Mouse (Mus musculus) forebrain, embryonic 14.5 days (tissue): ENCODE data around the gene Zcchc9. TPM values are rescaled to one million over a fixed set of nuclear protein-coding genes. Genes with fewer than 3 reads are reported as not detected.

Source experiments
- ATAC-seq: fragments of 200-750 bp; cut with Nextera tagmentation; 2 replicates; pipeline ENCODE4 v1.8.0; 2017; ENCODE audit warnings: mild to moderate bottlenecking, moderate library complexity
- DNase-seq: peaks from one replicate; pipeline ENCODE4 v3.0.0-alpha.2; 2015; ENCODE audit warnings: low spot score
- H3K27ac ChIP-seq: fragments of 300-500 bp; sonication (generic); 2 replicates; pipeline ENCODE4 v1.5.1; 2014; ENCODE audit warnings: low read depth, mild to moderate bottlenecking, control low read depth, low read length, moderate library complexity
- H3K27me3 ChIP-seq: fragments of 300-500 bp; sonication (generic); replicated peaks from 2 replicates; pipeline ENCODE4 v1.6.1; 2014; ENCODE audit warnings: low read length, control low read depth, mixed read lengths; ENCODE audit not compliant: control insufficient read depth, insufficient read depth
- H3K36me3 ChIP-seq: fragments of 300-500 bp; sonication (generic); 2 replicates; pipeline ENCODE4 v1.6.1; 2014; ENCODE audit warnings: low read length, control low read depth; ENCODE audit not compliant: control insufficient read depth, insufficient read depth
- H3K4me1 ChIP-seq: fragments of 300-500 bp; sonication (generic); 2 replicates; pipeline ENCODE4 v1.6.1; 2014; ENCODE audit warnings: antibody characterized with exemption, low read length, control low read depth; ENCODE audit not compliant: control insufficient read depth, insufficient read depth
- H3K4me2 ChIP-seq: fragments of 300-500 bp; sonication (generic); 2 replicates; pipeline ENCODE4 v1.6.1; 2014; ENCODE audit warnings: mild to moderate bottlenecking, control low read depth, low read length
- H3K4me3 ChIP-seq: fragments of 300-500 bp; sonication (generic); 2 replicates; pipeline ENCODE4 v1.5.1; 2014; ENCODE audit warnings: low read depth, low read length, control low read depth
- H3K9ac ChIP-seq: fragments of 300-500 bp; sonication (generic); 2 replicates; pipeline ENCODE4 v1.6.1; 2014; ENCODE audit warnings: mild to moderate bottlenecking, low read length, control low read depth, moderate library complexity
- H3K9me3 ChIP-seq: fragments of 300-500 bp; sonication (generic); replicated peaks from 2 replicates; pipeline ENCODE4 v1.6.1; 2016; ENCODE audit warnings: low read length, control low read depth, mixed read lengths; ENCODE audit not compliant: control insufficient read depth
- WGBS: fragments of 180-500 bp; shearing (Covaris S2); extraction: QIAGEN DNeasy Blood & Tissue Kit; methylation state at CpG from one replicate; pipeline ENCODE4 v1.1.7; 2014; 5-methylcytosine and 5-hydroxymethylcytosine counted together
- polyA plus RNA-seq: library from polyadenylated mRNA; unstranded; fragments of >200 nt; fragmentation: Nextera tagmentation; extraction: Ambion mirVana; gene quantifications from 2 replicates; pipeline ENCODE4 v1.2.1, GENCODE M21; 2014

The Zcchc9 gene
- polyA plus RNA-seq, 1 experiment from 2014 or later = 9.8 TPM

GRCm38 (mm10) chr13:91807874-91808575 is 520 bp upstream of the Zcchc9 start:
- Histone ChIP-seq H3K4me1 (peaks cover 5% of the 10 kb centered on the region), H3K9ac (peak overlapping the region; percentile 96), H3K4me2 (peak overlapping the region; percentile 55), H3K27me3 (no peaks in the 10 kb centered on the region), H3K4me3 (peak overlapping the region; percentile 94), H3K27ac (peak overlapping the region; percentile 93), H3K9me3 (no peaks in the 10 kb centered on the region), H3K36me3 (peaks cover 17% of the 10 kb centered on the region)
- 42% methylated on average over 20 of the region's 20 CpGs for WGBS
- peak; percentile 27 for DNase-seq
- ATAC-seq = no peak

DNA sequence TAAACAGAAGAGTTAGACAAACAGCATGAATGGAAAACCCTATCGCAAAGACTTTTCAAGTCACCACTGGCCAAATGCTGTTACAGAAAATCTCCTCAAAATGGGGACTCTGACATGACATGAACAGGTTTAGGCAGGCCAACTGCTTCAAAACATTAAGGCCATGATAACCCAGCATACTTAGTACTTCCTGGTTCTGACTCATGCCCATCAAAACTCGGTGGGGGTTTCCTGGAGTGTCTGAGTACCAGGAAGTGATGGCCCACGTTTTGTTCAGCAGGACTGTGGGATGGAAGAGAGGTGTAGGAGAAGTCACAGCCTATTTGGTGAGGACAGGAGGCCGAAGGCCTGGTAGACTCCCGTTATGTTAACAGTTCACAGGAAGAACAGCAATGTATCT is 5.8 kb downstream of the Zcchc9 start:
- Histone ChIP-seq H3K27ac (no peak overlapping the region), H3K36me3 (peaks cover 67% of the 10 kb centered on the region)

DNA sequence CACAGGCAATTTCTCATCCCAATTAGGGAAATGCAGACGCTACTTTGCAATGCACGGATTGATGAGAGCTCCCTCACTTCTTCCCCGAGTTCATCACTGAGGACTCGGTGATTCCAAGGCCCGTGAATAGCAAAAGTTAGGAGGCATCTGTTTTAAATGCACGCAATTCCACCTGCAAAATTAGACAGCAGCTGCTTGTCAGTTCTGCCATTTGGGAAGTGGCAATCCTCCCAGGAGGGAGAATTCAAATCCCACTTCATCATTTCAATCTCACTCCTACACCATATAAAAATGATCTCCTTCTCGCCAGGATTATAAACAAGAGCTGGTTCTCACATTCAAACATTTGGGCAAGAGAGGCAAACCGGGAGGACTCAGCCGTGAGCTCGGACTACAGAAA is 10.1 kb downstream of the Zcchc9 start:
- no peak overlapping the region for H3K4me3 ChIP-seq
- no peak overlapping the region for H3K4me2 ChIP-seq
- peaks cover 76% of the 10 kb centered on the region for H3K36me3 ChIP-seq
- no peak overlapping the region for H3K27ac ChIP-seq
- H3K27me3 ChIP-seq = no peaks in the 10 kb centered on the region
- no peaks in the 10 kb centered on the region for H3K4me1 ChIP-seq
- WGBS = 92% methylated on average over 10 of the region's 10 CpGs
- ATAC-seq (no peak), DNase-seq (no peak)
- no peak overlapping the region for H3K9ac ChIP-seq
- no peaks in the 10 kb centered on the region for H3K9me3 ChIP-seq

More for the DNA sequence above, 5.8 kb downstream of the Zcchc9 start:
- Histone ChIP-seq H3K4me3 (no peak overlapping the region), H3K9ac (no peak overlapping the region), H3K9me3 (no peaks in the 10 kb centered on the region), H3K4me2 (no peak overlapping the region), H3K27me3 (no peaks in the 10 kb centered on the region), H3K4me1 (no peaks in the 10 kb centered on the region)
- DNase-seq (no peak), ATAC-seq (no peak)
- WGBS = 93% methylated on average over 5 of the region's 5 CpGs

DNA sequence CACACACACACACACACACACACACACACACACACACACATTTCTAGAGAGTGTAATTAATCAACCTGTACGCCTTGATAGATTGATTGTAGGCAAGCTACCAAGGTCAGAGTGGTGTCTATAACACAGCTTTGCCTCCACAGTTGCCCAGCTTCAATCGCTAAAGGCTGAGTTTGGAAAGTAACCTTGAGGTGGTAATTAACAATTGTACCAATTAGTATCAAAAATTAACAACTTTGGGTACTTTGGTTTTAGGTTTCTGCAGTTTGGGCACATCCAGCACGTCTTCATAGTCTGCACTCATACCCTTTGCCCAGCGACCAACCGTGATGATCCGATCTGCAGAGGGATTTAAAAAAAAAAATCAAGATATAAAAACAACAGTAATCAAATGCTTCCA is 10.6 kb downstream of the Zcchc9 start:
- H3K27ac ChIP-seq = no peak overlapping the region
- H3K9me3 ChIP-seq = no peaks in the 10 kb centered on the region
- H3K27me3 ChIP-seq = no peaks in the 10 kb centered on the region
- no peak overlapping the region for H3K9ac ChIP-seq
- H3K4me3 ChIP-seq = no peak overlapping the region
- ATAC-seq = no peak
- DNase-seq = no peak
- no peak overlapping the region for H3K4me2 ChIP-seq
- WGBS = 94% methylated on average over 6 of the region's 6 CpGs
- peaks cover 76% of the 10 kb centered on the region for H3K36me3 ChIP-seq
- H3K4me1 ChIP-seq = no peaks in the 10 kb centered on the region

GRCm38 (mm10) chr13:91796003-91796402 is 11.5 kb downstream of the Zcchc9 start:
- peaks cover 68% of the 10 kb centered on the region for H3K36me3 ChIP-seq
- H3K9me3 ChIP-seq = no peaks in the 10 kb centered on the region
- WGBS = 60% methylated on average over 6 of the region's 6 CpGs
- H3K4me2 ChIP-seq = no peak overlapping the region
- peak; percentile 69 for ATAC-seq
- H3K4me1 ChIP-seq = no peaks in the 10 kb centered on the region
- H3K27ac ChIP-seq = no peak overlapping the region
- peak; percentile 34 for DNase-seq
- no peaks in the 10 kb centered on the region for H3K27me3 ChIP-seq
- no peak overlapping the region for H3K9ac ChIP-seq
- no peak overlapping the region for H3K4me3 ChIP-seq

- no peak for DNase-seq
- peak; percentile 59; the same call in 1 of the 2 replicates for ATAC-seq
These were observed 11.9 kb downstream of the Zcchc9 start for GRCm38 (mm10) chr13:91795593-91795992.

DNA sequence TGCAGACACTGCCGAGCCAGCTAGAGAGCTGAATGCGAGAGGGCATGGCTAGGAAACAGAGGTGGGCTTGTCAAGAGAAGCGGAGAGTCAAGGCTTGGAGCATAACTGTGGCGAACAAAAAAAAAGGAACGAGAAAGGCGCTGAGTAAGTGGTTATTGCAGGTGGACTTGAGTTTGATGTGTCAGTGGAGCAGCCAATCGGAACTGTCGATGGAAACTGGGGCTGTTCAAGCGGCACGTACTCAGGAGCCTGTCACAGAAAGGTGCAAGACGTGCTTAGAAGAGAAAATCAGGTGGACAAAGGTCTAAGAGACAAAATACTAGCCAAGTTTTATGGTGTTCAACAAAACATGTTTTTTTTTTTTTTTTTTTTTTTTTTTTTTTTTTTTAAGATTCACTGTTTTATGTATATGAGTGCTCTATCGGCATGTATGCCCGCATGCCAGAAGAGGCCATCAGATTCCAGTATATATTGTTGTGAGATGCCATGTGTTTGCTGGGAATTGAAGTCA is 12.5 kb downstream of the Zcchc9 start:
- no peaks in the 10 kb centered on the region for H3K9me3 ChIP-seq
- no peaks in the 10 kb centered on the region for H3K27me3 ChIP-seq
- no peak overlapping the region for H3K4me3 ChIP-seq
- H3K4me1 ChIP-seq = no peaks in the 10 kb centered on the region
- H3K36me3 ChIP-seq = peaks cover 59% of the 10 kb centered on the region
- ATAC-seq = no peak
- H3K4me2 ChIP-seq = no peak overlapping the region
- H3K9ac ChIP-seq = no peak overlapping the region
- 95% methylated on average over 13 of the region's 13 CpGs for WGBS
- H3K27ac ChIP-seq = no peak overlapping the region
- DNase-seq = no peak

More at GRCm38 (mm10) chr13:91795593-91795992, 11.9 kb downstream of the Zcchc9 start:
- Histone ChIP-seq H3K4me2 (no peak overlapping the region), H3K4me3 (no peak overlapping the region), H3K9me3 (no peaks in the 10 kb centered on the region), H3K27ac (no peak overlapping the region), H3K9ac (no peak overlapping the region), H3K36me3 (peaks cover 65% of the 10 kb centered on the region), H3K4me1 (no peaks in the 10 kb centered on the region), H3K27me3 (no peaks in the 10 kb centered on the region)
- WGBS = 86% methylated on average over 10 of the region's 10 CpGs

DNA sequence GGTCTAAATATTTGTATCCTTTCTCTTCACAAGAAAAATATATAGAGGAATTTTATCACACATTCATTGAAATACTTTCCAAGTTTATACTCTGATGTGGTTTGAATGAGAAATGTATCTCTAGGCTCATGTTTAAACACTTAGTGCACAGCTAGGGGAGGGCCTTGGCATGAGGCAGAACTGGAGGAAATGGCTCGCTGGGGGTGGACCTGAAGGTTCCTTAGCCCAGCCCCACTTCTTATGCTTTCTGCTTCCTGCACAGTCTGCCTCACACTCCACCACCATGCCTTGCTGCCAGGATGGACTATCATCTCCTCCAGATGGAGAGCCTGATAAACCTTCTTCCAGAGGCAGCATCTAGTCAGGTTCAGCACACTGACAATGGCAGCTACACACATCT is 15.5 kb downstream of the Zcchc9 start:
- no peak for DNase-seq
- Histone ChIP-seq H3K9me3 (no peaks in the 10 kb centered on the region), H3K4me1 (no peaks in the 10 kb centered on the region), H3K36me3 (peaks cover 30% of the 10 kb centered on the region), H3K27ac (no peak overlapping the region), H3K4me3 (no peak overlapping the region), H3K4me2 (no peak overlapping the region), H3K9ac (no peak overlapping the region), H3K27me3 (no peaks in the 10 kb centered on the region)
- no peak for ATAC-seq
- 79% methylated on average over 1 of the region's 1 CpGs for WGBS

DNA sequence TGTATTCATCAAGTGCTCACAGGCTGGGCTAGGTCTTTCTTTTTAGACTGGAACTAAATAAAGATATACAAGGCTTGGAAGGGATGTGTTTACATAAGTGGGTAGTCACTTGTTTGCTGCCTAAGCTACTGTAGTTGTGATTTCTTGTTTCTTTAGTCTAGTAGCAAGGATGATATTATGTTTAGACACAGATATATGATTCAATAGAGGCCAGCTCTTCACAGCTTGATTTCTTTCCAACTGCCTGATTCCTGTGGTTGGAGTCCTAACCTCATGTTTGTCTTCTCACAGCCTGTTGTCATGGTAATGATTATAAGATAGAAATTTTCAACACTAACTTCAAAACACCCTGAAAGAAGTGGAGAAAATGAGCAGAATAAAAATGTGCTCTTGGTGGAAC is 27.6 kb downstream of the Zcchc9 start:
- Histone ChIP-seq H3K36me3 (no peaks in the 10 kb centered on the region), H3K9me3 (no peaks in the 10 kb centered on the region), H3K4me1 (no peaks in the 10 kb centered on the region), H3K9ac (no peak overlapping the region), H3K4me2 (no peak overlapping the region), H3K27me3 (no peaks in the 10 kb centered on the region), H3K4me3 (no peak overlapping the region), H3K27ac (no peak overlapping the region)
- ATAC-seq (no peak), DNase-seq (no peak)
